Mouse (Mus musculus): ENCODE data around the gene Atp11b.

The Atp11b gene

GRCm38 (mm10) chr3:35753825-35754767, at the start of gene Atp11b:
Gene Atp11b, plus strand, starts transcription at chr3:35754106.
- peak; percentile 80 for DNase-seq (ENCODE audit: low spot score)

- no peak for DNase-seq (ENCODE audit: low spot score)
These were observed 49.6 kb upstream of the Atp11b start for GRCm38 (mm10) chr3:35704328-35704613.

GRCm38 (mm10) chr3:35719531-35720205, 34.2 kb upstream of the Atp11b start:
- DNase-seq (ENCODE audit: low spot score): no peak

DNA sequence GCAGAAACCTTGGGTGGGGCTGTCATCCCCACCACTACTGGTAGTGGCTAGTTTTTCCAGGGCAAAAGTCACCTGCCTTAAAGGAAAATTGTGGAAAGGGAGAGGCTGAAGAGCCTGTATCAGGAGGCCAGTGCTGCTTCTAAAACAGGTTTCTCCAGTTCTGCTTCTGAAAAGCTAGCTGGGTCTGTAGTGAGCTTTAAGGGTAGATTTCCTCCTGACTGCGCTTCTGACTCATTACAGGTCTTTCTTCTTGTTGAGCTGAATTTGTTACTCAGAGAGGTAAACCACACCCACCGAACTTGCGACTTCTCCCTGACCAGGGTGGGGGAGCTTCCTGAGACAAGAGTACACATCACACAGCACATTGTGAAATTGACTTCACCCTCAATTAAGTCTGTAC, 33.1 kb upstream of the Atp11b start:
- peak; percentile 78 for DNase-seq (ENCODE audit: low spot score)

- peak; percentile 16 for DNase-seq (ENCODE audit: low spot score)
These were observed 32.0 kb upstream of the Atp11b start for GRCm38 (mm10) chr3:35721818-35722446.

GRCm38 (mm10) chr3:35722811-35723210, 31.1 kb upstream of the Atp11b start:
- no peak for DNase-seq (ENCODE audit: low spot score)

GRCm38 (mm10) chr3:35723586-35724322, 30.2 kb upstream of the Atp11b start:
- DNase-seq (ENCODE audit: low spot score): peak; percentile 12

GRCm38 (mm10) chr3:35725096-35725495, 28.8 kb upstream of the Atp11b start:
- DNase-seq (ENCODE audit: low spot score): no peak

DNA sequence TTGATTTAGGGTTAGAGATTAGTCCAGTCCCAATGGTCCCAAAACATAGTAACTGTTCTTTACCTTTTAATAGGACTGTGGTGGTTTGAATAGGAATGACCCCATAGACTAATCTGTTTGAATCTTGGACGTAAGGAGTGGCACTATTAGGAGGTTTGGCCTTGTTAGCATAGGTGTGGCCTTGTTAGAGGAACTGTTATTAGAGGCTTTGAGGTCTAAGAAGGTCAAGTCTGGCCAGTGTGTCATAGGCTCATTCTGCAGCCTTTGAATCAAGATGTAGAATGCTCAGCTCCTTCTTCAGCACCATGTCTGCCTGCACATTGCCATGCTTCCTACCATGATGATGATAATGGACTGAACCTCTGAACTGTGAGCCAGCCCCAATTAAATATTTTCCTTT, 27.0 kb upstream of the Atp11b start:
- DNase-seq (ENCODE audit: low spot score): no peak

- peak; percentile 26 for DNase-seq (ENCODE audit: low spot score)
These were observed 24.4 kb upstream of the Atp11b start for GRCm38 (mm10) chr3:35729490-35729889.

- peak; percentile 28 for DNase-seq (ENCODE audit: low spot score)
These were observed 21.7 kb upstream of the Atp11b start for GRCm38 (mm10) chr3:35731981-35732777.

DNA sequence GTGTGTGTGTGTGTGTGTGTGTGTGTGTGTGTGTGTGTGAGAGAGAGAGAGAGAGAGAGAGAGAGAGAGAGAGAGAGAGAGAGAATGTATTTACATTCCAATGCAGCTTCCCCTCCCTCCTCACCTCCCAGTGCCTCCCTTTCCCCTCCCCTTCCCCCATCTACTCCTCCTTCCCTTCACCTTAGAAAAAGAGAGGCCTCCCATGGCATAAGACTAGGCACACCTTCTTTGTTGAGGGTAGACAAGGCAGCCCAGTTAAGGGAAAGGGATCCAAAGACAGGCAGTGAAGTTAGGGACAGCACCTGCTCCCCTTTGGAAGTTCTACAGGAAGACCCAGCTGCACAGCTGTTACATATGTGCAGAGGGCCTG, 21.1 kb upstream of the Atp11b start:
- DNase-seq (ENCODE audit: low spot score): no peak

GRCm38 (mm10) chr3:35734509-35734908, 19.4 kb upstream of the Atp11b start:
- no peak for DNase-seq (ENCODE audit: low spot score)

- DNase-seq (ENCODE audit: low spot score): no peak
These were observed 15.8 kb upstream of the Atp11b start for GRCm38 (mm10) chr3:35738071-35738470.

- no peak for DNase-seq (ENCODE audit: low spot score)
These were observed 8.9 kb upstream of the Atp11b start for GRCm38 (mm10) chr3:35745010-35745409.

- DNase-seq (ENCODE audit: low spot score): peak; percentile 30
These were observed 7.0 kb upstream of the Atp11b start for GRCm38 (mm10) chr3:35746840-35747456.

DNA sequence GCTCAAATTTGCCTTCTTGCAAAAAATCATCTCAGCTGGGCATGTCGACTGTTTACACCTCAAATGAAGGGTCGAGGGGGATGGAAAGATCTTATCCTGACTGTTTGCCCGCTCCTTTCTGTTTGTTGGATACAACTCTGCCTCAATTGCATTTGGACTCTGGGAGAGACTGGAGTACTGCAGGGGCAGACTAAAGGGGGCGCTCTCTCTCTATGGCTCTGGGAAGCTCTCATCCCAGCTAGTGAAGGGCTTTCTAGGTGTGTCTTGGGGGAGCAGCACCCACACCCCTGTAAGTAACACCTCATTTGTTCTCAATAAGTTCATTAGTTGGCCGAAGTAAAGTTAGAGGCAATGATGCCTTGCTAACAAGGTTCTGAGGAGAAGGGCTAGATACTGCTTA, 3.6 kb upstream of the Atp11b start:
- no peak for DNase-seq (ENCODE audit: low spot score)

DNA sequence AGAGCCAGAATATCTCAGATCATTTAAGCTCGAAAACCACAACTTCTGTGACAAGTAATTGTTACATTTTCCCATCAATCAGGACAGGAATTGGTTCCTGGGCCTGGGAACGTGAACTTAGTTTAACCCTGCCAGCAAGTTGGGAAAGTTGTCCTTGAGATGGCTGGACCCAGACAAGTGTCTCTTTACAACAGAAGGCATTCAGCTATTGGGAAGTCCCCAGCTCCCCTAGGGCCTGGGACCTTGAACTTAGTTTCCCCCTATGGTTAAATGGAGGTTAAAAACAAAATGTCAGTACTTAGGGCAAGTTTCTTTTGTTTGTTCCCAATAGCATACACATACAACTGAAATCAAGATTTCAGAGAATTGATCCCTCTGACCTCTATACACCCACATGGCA, 2.2 kb upstream of the Atp11b start:
- DNase-seq (ENCODE audit: low spot score): no peak

- DNase-seq (ENCODE audit: low spot score): no peak
These were observed 8.8 kb downstream of the Atp11b start for GRCm38 (mm10) chr3:35762735-35763134.

DNA sequence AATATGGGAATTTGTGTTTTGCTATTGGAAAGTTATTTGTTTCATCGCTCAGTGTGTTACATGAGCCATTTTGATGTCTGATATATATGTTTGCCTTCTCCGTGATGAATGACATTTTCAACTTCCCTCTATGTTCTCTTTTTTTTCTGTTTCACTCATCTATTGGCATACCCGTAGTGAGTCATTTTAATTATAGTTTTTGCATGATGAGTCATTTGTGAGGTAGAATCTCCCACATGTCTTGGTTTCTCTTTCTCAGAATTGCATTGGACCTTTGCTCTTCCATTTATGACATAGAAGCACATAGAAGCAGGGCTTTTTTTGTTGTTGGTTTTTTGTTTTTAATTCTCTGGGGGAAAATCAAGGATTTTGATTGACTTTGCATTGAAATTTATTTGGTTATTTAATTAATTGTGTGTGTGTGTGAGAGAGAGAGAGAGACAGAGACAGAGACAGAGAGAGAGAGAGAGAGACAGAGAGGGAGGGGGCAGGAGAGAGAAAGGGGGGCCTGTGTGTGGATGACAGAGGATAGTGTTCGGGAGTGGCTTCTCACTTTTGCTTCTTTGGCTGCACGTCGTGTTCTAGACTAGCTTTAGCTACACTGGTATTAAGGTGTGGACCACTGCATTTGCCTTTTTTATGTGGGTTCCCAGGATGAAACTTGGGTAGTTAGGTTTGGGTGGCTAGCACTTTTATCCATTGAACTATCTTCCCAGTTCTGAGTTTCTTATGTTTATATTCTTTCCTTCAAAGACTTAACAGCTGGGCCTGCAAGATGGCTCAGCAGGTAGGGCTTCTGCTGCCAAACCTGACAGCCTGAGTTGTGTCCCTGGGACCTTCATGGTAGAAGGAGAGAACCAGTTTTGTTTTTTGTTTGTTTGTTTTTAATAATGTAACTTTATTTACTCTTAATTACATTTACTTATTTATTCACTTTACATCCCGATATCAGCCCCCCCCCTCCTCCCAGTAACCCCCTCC, 11.0 kb downstream of the Atp11b start:
- no peak for DNase-seq (ENCODE audit: low spot score)

Data from lung, postnatal 25 days (tissue).